Mouse (Mus musculus) kidney, embryonic 16.5 days (tissue): ENCODE measurements at regions not wholly inside any gene's neighbourhood (a gene's known extent, or its start where the extent isn't known, plus 50 kb on each side); places are given as distances from the start of the nearest gene placed in this dataset.

ENCODE experiments used
- ATAC-seq: fragments of 200-750 bp; cut with Nextera tagmentation; 2 replicates; pipeline ENCODE4 v1.8.0; 2017; ENCODE audit warnings: moderate TSS enrichment; ENCODE audit not compliant: low FRiP score, low TSS enrichment
- H3K27ac ChIP-seq: fragments of 300-500 bp; sonication (generic); 2 replicates; pipeline ENCODE4 v1.5.1; 2014; ENCODE audit warnings: low read length
- H3K27me3 ChIP-seq: fragments of 300-500 bp; sonication (generic); 2 replicates; pipeline ENCODE4 v1.6.1; 2014; ENCODE audit warnings: low read length, control low read depth, mixed read lengths; ENCODE audit not compliant: insufficient read depth
- H3K36me3 ChIP-seq: fragments of 300-500 bp; sonication (generic); 2 replicates; pipeline ENCODE4 v1.6.1; 2014; ENCODE audit warnings: low read length, control low read depth, mixed read lengths; ENCODE audit not compliant: insufficient read depth
- H3K4me1 ChIP-seq: fragments of 300-500 bp; sonication (generic); 2 replicates; pipeline ENCODE4 v1.6.1; 2014; ENCODE audit warnings: low read length, control low read depth, mixed read lengths; ENCODE audit not compliant: insufficient read depth
- H3K4me2 ChIP-seq: fragments of 300-500 bp; sonication (generic); replicated peaks from 2 replicates; pipeline ENCODE4 v1.6.1; 2014; ENCODE audit warnings: low read depth, low read length
- H3K4me3 ChIP-seq: fragments of 300-500 bp; sonication (generic); 2 replicates; pipeline ENCODE4 v1.5.1; 2014; ENCODE audit warnings: mild to moderate bottlenecking, low read length
- H3K9ac ChIP-seq: fragments of 300-500 bp; sonication (generic); replicated peaks from 2 replicates; pipeline ENCODE4 v1.6.1; 2014; ENCODE audit warnings: low read length
- H3K9me3 ChIP-seq: fragments of 300-500 bp; sonication (generic); 2 replicates; pipeline ENCODE4 v1.6.1; 2016; ENCODE audit warnings: low read length, control low read depth
- WGBS: fragments of 180-500 bp; shearing (Covaris S2); extraction: QIAGEN DNeasy Blood & Tissue Kit; methylation state at CpG from one replicate; pipeline ENCODE4 v1.1.7; 2014; 5-methylcytosine and 5-hydroxymethylcytosine counted together

DNA sequence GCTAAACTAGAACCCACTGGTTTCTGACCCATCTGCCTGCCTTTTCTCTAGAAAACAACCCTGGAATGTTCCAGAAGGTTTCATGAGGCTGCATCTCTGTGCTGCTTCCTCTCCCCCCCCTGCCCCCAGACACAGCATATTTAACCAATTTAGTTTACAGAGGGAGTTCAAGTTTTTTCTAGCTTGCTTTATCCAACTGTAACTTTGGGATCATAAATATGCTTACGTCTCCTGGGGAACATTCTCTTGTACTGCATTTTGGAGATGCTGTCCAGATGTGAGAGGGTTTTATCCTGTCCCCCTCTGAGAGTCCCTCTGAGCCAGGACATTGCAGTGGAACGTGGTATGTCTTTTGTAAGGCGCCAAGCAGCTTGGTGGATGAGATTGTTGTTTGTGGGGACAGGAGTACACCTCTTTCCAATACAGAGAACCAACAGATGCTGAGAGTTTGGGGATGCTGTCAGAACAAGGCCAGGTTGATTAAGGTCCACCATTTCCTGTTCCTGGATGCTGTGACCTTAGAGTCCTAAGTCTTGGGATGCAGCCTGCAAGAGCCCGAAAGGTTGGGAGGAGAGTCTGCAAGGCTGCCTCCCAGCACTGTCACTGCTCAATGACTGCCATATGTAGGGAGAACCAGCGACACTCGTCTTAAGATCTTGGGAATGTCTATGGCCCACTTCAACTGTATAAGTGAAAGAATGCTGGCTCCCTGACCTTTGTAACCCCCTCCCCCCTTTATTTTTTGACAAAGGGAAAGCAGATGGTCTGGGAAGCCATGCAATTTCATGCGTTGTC, 51.4 kb upstream of the Tut7 start:
- Histone ChIP-seq H3K36me3 (no peaks in the 10 kb centered on the region), H3K4me3 (no peak overlapping the region), H3K9me3 (no peaks in the 10 kb centered on the region), H3K9ac (no peak overlapping the region), H3K4me2 (no peak overlapping the region), H3K4me1 (peaks cover 26% of the 10 kb centered on the region), H3K27ac (0 out of 2 replicates have a peak overlapping the region, but pooled peaks have one; percentile 17), H3K27me3 (no peaks in the 10 kb centered on the region)
- WGBS: 70% methylated on average over 7 of the region's 7 CpGs
- ATAC-seq: no peak
